Mouse (Mus musculus) CD8-positive naive resting alpha-beta T cell, adult 2 months (primary cell): ENCODE measurements around the gene Shisal1.

Source experiments
- DNase-seq, 2 experiments: peaks; one replicate each; pipeline ENCODE4 v3.0.0; 2022; ENCODE audit warnings: low read depth in 2 of 2, low spot score in 2 of 2

Shisal1 gene

GRCm38 (mm10) chr15:84380181-84380580 lies 66.7 kb downstream of the Shisal1 start:
- DNase-seq = no peak

GRCm38 (mm10) chr15:84378734-84379133 lies 68.2 kb downstream of the Shisal1 start:
- no peak for DNase-seq

- DNase-seq = no peak
Measured at GRCm38 (mm10) chr15:84372801-84373200, 74.1 kb downstream of the Shisal1 start.

DNA sequence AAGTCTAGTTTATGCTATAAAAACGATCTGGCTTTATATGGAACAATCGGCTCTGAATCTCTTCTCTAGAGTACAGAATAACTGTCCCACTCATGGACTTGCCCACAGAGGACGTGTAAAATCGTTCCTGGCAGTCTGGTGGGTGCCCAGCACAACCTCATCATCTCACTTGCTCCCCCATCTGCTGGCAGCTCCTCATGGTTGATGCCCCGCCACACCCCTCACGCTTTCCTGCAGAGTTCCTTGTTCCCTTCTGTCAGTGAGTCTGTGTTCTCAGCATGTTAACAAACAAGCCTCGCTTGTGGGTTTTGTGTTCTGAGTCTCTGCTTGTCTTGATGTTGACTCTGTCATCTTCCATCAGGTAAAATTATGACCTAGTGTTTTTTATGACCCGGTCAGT lies 79.5 kb downstream of the Shisal1 start:
- DNase-seq = no peak

- DNase-seq = no peak
Measured at GRCm38 (mm10) chr15:84366574-84366989, 80.3 kb downstream of the Shisal1 start.

DNA sequence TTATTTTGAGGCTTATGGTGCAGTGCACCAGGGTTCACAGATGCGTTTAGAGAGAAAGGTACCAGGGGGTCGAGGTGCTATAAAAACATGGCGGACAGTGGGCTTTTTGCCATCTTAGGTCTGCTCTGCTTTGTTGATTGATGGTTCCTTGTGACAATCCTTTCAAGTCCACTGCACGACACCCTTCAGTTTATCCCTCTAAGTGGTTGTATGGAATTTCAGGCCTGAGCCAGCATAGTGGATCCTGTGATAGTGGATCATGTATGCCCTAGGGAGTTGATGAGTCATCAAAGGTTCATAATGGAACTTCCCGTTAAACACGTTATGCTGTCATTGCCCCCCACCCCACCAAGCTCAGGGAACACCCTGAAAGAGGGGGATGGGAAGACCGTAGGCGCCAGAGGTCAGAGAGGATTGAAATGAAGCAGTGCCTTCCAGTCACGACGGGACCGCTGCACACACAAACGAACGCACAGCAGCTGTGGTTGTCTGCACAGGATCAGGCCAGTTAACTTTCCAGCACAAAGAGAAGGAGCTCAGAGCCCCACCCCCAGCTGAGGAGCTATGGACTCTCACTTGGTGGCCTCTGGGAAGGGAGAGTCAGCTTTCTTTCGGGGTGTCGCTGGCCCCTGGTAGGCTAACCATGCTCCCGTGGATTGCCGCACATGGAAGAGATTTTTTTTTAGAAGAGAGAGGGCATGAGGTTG lies 81.1 kb downstream of the Shisal1 start:
- DNase-seq = no peak

- DNase-seq = no peak
Measured at GRCm38 (mm10) chr15:84364746-84365145, 82.2 kb downstream of the Shisal1 start.

DNA sequence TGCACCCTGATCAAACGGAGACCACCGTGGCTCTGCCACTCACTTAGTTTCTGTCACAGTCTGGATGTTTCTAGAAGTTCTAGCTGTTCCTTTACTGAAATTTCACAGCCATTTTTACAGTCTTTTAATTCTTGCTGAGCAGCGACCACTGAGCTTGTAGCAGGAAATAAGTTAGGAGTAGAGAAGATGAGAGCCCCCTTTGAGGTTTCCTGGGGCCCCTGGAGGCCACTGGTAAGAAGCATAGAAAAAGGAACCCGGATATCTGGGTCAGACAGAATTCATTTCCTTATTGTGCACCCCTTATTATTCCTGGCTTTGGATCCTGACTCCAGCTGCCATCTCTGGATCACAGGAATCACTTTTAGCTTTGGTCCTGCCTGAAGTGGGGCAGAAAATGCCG lies 91.8 kb downstream of the Shisal1 start:
- no peak for DNase-seq

GRCm38 (mm10) chr15:84351915-84352844 lies 94.7 kb downstream of the Shisal1 start:
- no peak for DNase-seq

DNA sequence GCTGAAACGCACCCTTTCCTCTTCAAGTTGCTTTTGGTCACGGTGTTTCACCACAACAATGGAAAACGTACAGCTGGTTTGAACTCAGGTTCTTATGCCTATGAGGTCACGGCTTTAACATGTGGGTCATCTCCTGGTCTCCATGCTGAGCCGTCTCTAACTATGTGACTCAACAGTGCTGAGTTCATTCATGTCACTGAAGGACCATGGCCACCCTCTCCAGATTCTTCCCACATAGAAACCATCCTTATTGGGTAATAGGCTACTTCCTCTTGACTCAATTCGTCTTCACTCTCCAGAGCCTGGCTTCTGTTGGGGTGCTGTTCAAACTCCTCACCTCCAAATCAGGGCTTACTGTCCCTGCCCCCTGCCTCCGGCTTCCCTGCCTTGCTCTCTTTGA lies 95.6 kb downstream of the Shisal1 start:
- no peak for DNase-seq

DNA sequence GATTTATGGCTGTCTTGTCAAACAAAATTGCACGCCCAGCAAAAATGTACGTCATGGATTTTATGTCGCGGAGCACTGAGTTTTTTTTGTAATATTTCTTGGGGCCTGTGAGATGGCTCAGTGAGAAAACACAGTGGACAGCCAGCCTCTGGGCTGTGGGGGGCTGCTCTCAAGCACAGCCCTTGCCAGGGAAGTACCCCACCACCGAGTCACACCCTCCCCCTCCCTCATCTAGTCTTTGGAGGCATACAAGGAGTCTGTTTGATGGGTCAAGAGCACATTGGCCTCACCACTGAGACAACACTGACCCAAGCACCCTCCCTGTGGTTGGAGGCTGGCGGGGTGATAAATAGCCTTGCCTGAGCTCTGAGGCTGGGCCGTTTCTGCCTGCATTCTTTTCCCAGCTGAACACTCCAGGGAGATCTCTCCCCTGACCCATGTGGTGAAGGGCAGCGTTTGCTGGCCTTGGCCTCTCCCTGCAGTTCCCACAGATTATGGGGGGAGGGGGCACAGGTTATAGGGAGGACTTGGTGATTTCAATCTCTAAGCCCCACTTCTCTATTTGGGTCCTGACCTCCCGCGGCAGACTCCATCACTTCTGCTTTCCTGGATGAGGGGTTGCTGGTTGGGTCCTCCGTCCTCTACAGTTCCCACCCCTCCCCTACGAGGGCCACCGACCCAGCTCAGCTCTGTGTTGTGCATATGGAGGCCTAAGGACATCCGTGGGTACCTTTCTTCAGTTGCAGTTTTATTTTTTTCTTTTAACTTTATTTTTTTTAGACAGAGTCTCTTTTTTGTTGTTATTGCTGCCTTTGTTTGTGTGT lies 96.8 kb downstream of the Shisal1 start:
- no peak for DNase-seq

GRCm38 (mm10) chr15:84348769-84349168 lies 98.1 kb downstream of the Shisal1 start:
- DNase-seq = no peak

DNA sequence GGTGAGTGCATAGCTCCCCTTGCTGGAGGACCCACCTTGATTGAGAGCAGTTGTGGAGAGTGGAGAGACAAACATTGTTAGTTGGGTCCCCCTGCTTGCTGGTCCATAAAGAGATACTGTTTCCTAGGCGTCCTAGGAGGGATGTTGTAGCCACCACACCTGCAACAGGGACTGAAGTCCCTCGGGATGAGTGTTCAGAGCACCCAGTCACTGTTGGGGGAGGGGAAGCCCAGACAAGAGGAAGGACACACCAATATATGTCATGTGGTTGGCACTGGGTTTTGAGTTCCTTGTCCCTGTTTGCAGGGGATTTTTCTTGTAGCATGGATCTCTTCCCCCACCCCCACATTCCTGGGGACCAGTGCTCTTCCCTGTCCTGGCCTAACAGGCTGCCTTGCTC lies 106.0 kb downstream of the Shisal1 start:
- no peak for DNase-seq

DNA sequence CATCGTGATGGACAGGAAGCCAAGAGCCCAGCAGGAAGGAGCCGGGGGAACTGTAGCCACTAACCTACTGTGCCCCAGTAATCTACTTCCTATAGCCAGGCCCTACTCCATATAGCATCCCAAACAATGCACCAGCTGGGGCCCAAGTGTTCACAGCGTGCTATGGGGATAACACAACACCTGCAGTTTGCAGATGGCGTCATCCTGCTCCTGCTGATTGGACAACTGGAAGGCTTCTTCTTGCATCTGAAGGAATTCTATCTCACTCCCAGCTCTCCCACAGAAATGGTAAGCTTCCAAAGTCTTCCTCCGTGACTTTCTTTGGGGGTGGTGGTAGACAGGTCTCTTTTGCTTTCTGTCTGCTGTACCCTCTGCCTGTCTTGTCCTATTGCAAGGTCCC lies 109.3 kb downstream of the Shisal1 start:
- no peak for DNase-seq

- no peak for DNase-seq
Measured at GRCm38 (mm10) chr15:84336281-84336817, 110.5 kb downstream of the Shisal1 start.

DNA sequence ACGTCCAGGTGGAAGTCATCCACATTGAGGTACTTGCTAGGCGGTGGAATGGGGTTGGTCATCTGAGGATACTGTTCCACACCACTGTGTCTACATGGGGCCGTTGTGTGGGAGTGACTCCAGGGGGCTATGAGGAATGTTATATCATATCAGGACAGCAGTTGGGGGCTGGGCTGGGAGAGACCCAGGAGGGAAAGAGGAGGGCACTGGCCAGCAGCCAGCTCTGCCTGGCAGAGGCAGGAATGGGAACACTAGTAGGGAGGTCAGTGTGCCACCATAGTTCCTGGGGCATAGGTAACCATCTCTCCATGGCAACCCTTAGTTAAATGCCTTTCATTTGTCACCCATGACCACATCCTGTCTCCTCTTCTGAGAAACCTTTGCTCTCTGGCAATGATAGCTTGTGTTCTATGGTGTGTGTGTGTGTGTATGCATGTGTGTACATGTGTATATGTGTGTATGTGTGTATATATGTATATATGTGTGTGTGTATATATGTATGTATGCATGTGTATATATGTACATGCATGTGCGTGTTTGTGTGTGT lies 115.8 kb downstream of the Shisal1 start:
- DNase-seq = no peak

DNA sequence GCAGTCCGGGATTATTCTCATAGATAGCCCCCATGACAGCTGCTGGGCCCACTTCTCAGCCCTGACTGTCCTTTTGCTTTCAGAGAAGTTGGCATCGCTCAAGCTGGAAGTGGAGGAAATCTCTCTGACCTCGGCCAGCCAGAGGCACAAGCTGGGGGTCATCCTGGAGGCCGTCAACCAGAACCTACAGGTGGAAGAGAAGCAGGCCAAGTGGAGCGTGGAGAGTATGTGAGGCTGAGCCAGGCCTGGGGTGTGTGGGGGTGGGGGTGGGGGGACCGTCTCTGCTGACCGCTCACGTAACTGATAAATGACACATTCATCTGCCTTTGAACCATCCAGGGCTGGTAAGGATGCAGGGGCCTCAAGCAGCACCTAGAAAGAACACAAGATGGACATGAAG lies 117.0 kb downstream of the Shisal1 start:
- no peak for DNase-seq
